Mouse (Mus musculus) stomach, postnatal 0 days (tissue): Measurements from ENCODE around the gene Pgam1.

Experiments used
- CTCF ChIP-seq: IDR thresholded peaks from 2 replicates; pipeline ENCODE4 v1.5.1; 2016; ENCODE audit warnings: antibody characterized with exemption, low read depth, mild to moderate bottlenecking, moderate library complexity
- EP300 ChIP-seq: optimal IDR thresholded peaks from 2 replicates; pipeline ENCODE3; 2016; ENCODE audit warnings: antibody characterized with exemption

DNA sequence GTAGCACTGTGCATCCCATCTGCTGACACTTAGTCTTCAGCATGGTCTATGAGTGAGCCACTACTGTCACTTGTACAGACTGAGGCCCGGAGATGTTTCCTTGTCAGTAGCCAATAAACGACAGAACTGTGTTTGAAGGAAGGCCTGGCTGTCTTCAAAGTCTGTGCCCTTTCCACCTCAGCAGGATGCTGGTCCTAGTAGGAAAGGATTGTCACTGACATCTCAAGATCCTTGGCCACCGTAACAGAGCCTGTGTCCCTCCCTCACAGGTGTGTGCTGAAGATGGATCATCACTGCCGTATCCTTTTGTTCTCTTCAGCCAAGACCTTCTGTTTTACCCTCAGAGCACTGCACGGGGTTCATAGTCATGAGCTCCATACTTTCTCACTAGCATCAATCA is 26.8 kb downstream of the Pgam1 start:
- TF ChIP-seq CTCF, result no peak
- TF ChIP-seq EP300, result no peak
